Mouse (Mus musculus) forebrain, embryonic 14.5 days (tissue): ENCODE data around the gene Usp10. TPM values are rescaled to one million over a fixed set of nuclear protein-coding genes. Genes with fewer than 3 reads are reported as not detected.

Source experiments
- ATAC-seq: fragments of 200-750 bp; cut with Nextera tagmentation; 2 replicates; pipeline ENCODE4 v1.8.0; 2017; ENCODE audit warnings: mild to moderate bottlenecking, moderate library complexity
- DNase-seq: peaks from one replicate; pipeline ENCODE4 v3.0.0-alpha.2; 2015; ENCODE audit warnings: low spot score
- H3K27ac ChIP-seq: fragments of 300-500 bp; sonication (generic); 2 replicates; pipeline ENCODE4 v1.5.1; 2014; ENCODE audit warnings: low read depth, mild to moderate bottlenecking, control low read depth, low read length, moderate library complexity
- H3K27me3 ChIP-seq: fragments of 300-500 bp; sonication (generic); replicated peaks from 2 replicates; pipeline ENCODE4 v1.6.1; 2014; ENCODE audit warnings: low read length, control low read depth, mixed read lengths; ENCODE audit not compliant: control insufficient read depth, insufficient read depth
- H3K36me3 ChIP-seq: fragments of 300-500 bp; sonication (generic); 2 replicates; pipeline ENCODE4 v1.6.1; 2014; ENCODE audit warnings: low read length, control low read depth; ENCODE audit not compliant: control insufficient read depth, insufficient read depth
- H3K4me1 ChIP-seq: fragments of 300-500 bp; sonication (generic); 2 replicates; pipeline ENCODE4 v1.6.1; 2014; ENCODE audit warnings: antibody characterized with exemption, low read length, control low read depth; ENCODE audit not compliant: control insufficient read depth, insufficient read depth
- H3K4me2 ChIP-seq: fragments of 300-500 bp; sonication (generic); 2 replicates; pipeline ENCODE4 v1.6.1; 2014; ENCODE audit warnings: mild to moderate bottlenecking, control low read depth, low read length
- H3K4me3 ChIP-seq: fragments of 300-500 bp; sonication (generic); 2 replicates; pipeline ENCODE4 v1.5.1; 2014; ENCODE audit warnings: low read depth, low read length, control low read depth
- H3K9ac ChIP-seq: fragments of 300-500 bp; sonication (generic); 2 replicates; pipeline ENCODE4 v1.6.1; 2014; ENCODE audit warnings: mild to moderate bottlenecking, low read length, control low read depth, moderate library complexity
- H3K9me3 ChIP-seq: fragments of 300-500 bp; sonication (generic); replicated peaks from 2 replicates; pipeline ENCODE4 v1.6.1; 2016; ENCODE audit warnings: low read length, control low read depth, mixed read lengths; ENCODE audit not compliant: control insufficient read depth
- WGBS: fragments of 180-500 bp; shearing (Covaris S2); extraction: QIAGEN DNeasy Blood & Tissue Kit; methylation state at CpG from one replicate; pipeline ENCODE4 v1.1.7; 2014; 5-methylcytosine and 5-hydroxymethylcytosine counted together
- polyA plus RNA-seq: library from polyadenylated mRNA; unstranded; fragments of >200 nt; fragmentation: Nextera tagmentation; extraction: Ambion mirVana; gene quantifications from 2 replicates; pipeline ENCODE4 v1.2.1, GENCODE M21; 2014

Usp10 gene
- polyA plus RNA-seq, 1 experiment from 2014 or later = 94.2 TPM

- 31% methylated on average over 3 of the region's 3 CpGs for WGBS
- Histone ChIP-seq H3K4me1 (no peaks in the 10 kb centered on the region), H3K36me3 (no peaks in the 10 kb centered on the region), H3K4me3 (no peak overlapping the region), H3K9ac (no peak overlapping the region), H3K27ac (no peak overlapping the region), H3K4me2 (no peak overlapping the region), H3K9me3 (no peaks in the 10 kb centered on the region), H3K27me3 (no peaks in the 10 kb centered on the region)
- no peak for ATAC-seq
- DNase-seq = peak; percentile 68
These were observed 24.5 kb upstream of the Usp10 start for GRCm38 (mm10) chr8:119885612-119886011.

- H3K9ac ChIP-seq = no peak overlapping the region
- no peak overlapping the region for H3K4me3 ChIP-seq
- 85% methylated on average over 3 of the region's 3 CpGs for WGBS
- no peak overlapping the region for H3K27ac ChIP-seq
- H3K27me3 ChIP-seq = no peaks in the 10 kb centered on the region
- H3K9me3 ChIP-seq = no peaks in the 10 kb centered on the region
- H3K36me3 ChIP-seq = no peaks in the 10 kb centered on the region
- DNase-seq (peak; percentile 14), ATAC-seq (no peak)
- H3K4me2 ChIP-seq = no peak overlapping the region
- H3K4me1 ChIP-seq = no peaks in the 10 kb centered on the region
These were observed 23.0 kb upstream of the Usp10 start for GRCm38 (mm10) chr8:119887130-119887529.

GRCm38 (mm10) chr8:119888012-119888411, 22.1 kb upstream of the Usp10 start:
- H3K4me1 ChIP-seq = no peaks in the 10 kb centered on the region
- no peak overlapping the region for H3K4me2 ChIP-seq
- 54% methylated on average over 4 of the region's 4 CpGs for WGBS
- H3K4me3 ChIP-seq = no peak overlapping the region
- H3K27ac ChIP-seq = no peak overlapping the region
- ATAC-seq (no peak), DNase-seq (peak; percentile 55)
- no peak overlapping the region for H3K9ac ChIP-seq
- H3K9me3 ChIP-seq = no peaks in the 10 kb centered on the region
- no peaks in the 10 kb centered on the region for H3K36me3 ChIP-seq
- H3K27me3 ChIP-seq = no peaks in the 10 kb centered on the region

GRCm38 (mm10) chr8:119897069-119897468, 13.1 kb upstream of the Usp10 start:
- H3K4me3 ChIP-seq = no peak overlapping the region
- DNase-seq = no peak
- WGBS = 70% methylated on average over 4 of the region's 4 CpGs
- no peaks in the 10 kb centered on the region for H3K36me3 ChIP-seq
- no peak for ATAC-seq
- no peak overlapping the region for H3K27ac ChIP-seq
- H3K4me1 ChIP-seq = no peaks in the 10 kb centered on the region
- peaks cover 8% of the 10 kb centered on the region for H3K27me3 ChIP-seq
- H3K4me2 ChIP-seq = no peak overlapping the region
- H3K9me3 ChIP-seq = no peaks in the 10 kb centered on the region
- H3K9ac ChIP-seq = no peak overlapping the region

GRCm38 (mm10) chr8:119897933-119898332, 12.2 kb upstream of the Usp10 start:
- WGBS = 24% methylated on average over 13 of the region's 13 CpGs

GRCm38 (mm10) chr8:119901349-119901748, 8.8 kb upstream of the Usp10 start:
- Histone ChIP-seq H3K4me2 (no peak overlapping the region), H3K27ac (no peak overlapping the region), H3K27me3 (peaks cover 8% of the 10 kb centered on the region), H3K4me1 (no peaks in the 10 kb centered on the region), H3K9ac (no peak overlapping the region), H3K36me3 (no peaks in the 10 kb centered on the region), H3K4me3 (no peak overlapping the region), H3K9me3 (no peaks in the 10 kb centered on the region)
- 79% methylated on average over 3 of the region's 3 CpGs for WGBS
- ATAC-seq (no peak), DNase-seq (no peak)

More at GRCm38 (mm10) chr8:119897933-119898332, 12.2 kb upstream of the Usp10 start:
- Histone ChIP-seq H3K4me2 (no peak overlapping the region), H3K9me3 (no peaks in the 10 kb centered on the region), H3K36me3 (no peaks in the 10 kb centered on the region), H3K27me3 (peaks cover 8% of the 10 kb centered on the region), H3K9ac (no peak overlapping the region), H3K4me1 (no peaks in the 10 kb centered on the region), H3K4me3 (no peak overlapping the region), H3K27ac (no peak overlapping the region)
- ATAC-seq (no peak), DNase-seq (no peak)

GRCm38 (mm10) chr8:119901952-119902351, 8.2 kb upstream of the Usp10 start:
- no peak overlapping the region for H3K4me2 ChIP-seq
- DNase-seq (no peak), ATAC-seq (no peak)
- H3K4me1 ChIP-seq = no peaks in the 10 kb centered on the region
- no peak overlapping the region for H3K27ac ChIP-seq
- no peak overlapping the region for H3K9ac ChIP-seq
- H3K4me3 ChIP-seq = no peak overlapping the region
- peaks cover 8% of the 10 kb centered on the region for H3K27me3 ChIP-seq
- no peaks in the 10 kb centered on the region for H3K36me3 ChIP-seq
- WGBS = 80% methylated on average over 8 of the region's 8 CpGs
- no peaks in the 10 kb centered on the region for H3K9me3 ChIP-seq

- WGBS = 63% methylated on average over 12 of the region's 12 CpGs
- Histone ChIP-seq H3K36me3 (no peaks in the 10 kb centered on the region), H3K4me2 (no peak overlapping the region), H3K4me1 (no peaks in the 10 kb centered on the region), H3K27me3 (no peaks in the 10 kb centered on the region), H3K27ac (no peak overlapping the region), H3K9me3 (no peaks in the 10 kb centered on the region), H3K4me3 (no peak overlapping the region), H3K9ac (no peak overlapping the region)
- DNase-seq (no peak), ATAC-seq (no peak)
These were observed 5.7 kb upstream of the Usp10 start for GRCm38 (mm10) chr8:119904323-119904911.

- Histone ChIP-seq H3K4me1 (peaks cover 29% of the 10 kb centered on the region), H3K4me2 (peak within 1 kb of the TSS; percentile 87), H3K36me3 (no peaks in the 10 kb centered on the region), H3K4me3 (peak within 1 kb of the TSS; percentile 74), H3K9ac (peak within 1 kb of the TSS; percentile 91), H3K27me3 (no peaks in the 10 kb centered on the region), H3K9me3 (no peaks in the 10 kb centered on the region), H3K27ac (peak within 1 kb of the TSS; percentile 86)
- WGBS = under 1% methylated on average over 68 of the region's 97 CpGs
- peak; percentile 94 for DNase-seq
- peak; percentile 97 for ATAC-seq
These were observed 542 bp downstream of the Usp10 start, which contains the start of gene Gm20388 for GRCm38 (mm10) chr8:119910547-119911257. Gene Gm20388 (plus strand): TSS chr8:119910841.
